Mouse (Mus musculus) layer of hippocampus, postnatal 36 days (tissue): ENCODE data around the gene Wdr12. TPM values are rescaled to one million over a fixed set of nuclear protein-coding genes. Genes with fewer than 3 reads are reported as not detected.

ENCODE experiments used
- total RNA-seq, 2 experiments: library from RNA; stranded (reverse); gene quantifications; 2 replicates each; pipeline ENCODE4 v1.2.3; 2021

Wdr12 gene
- total RNA-seq, 2 experiments from 2014 or later, result 30.1 to 36.1 TPM

Other genes starting within 250 kb of the Wdr12 start
- gene Fam117b, start 185.6 kb downstream of the Wdr12 start, total RNA-seq, result 10 to 100 TPM; 57.4 to 58.5 TPM
- gene Ica1l, start 55.5 kb downstream of the Wdr12 start, total RNA-seq, result 10 to 100 TPM; 34.9 to 38.4 TPM
- gene Carf, start 398 bp downstream of the Wdr12 start, total RNA-seq, result 10 to 100 TPM; 27.6 to 31.3 TPM
- 10 to 100 TPM; 21.6 to 24.8 TPM for gene Nbeal1, start 82.0 kb upstream of the Wdr12 start, total RNA-seq
- 1 to 10 TPM; 8.5 to 9.5 TPM for gene Cyp20a1, start 244.7 kb upstream of the Wdr12 start, total RNA-seq